Mouse (Mus musculus): ENCODE results near the gene A2ml1. TPM values are rescaled to one million over a fixed set of nuclear protein-coding genes. Genes with fewer than 3 reads are reported as not detected.
"Not testable (repeated sequence)": the region's sequence is repeated elsewhere in the genome, so short reads cannot be mapped to it uniquely, and the experiment has no call there.

Gene A2ml1
- 3.1 TPM in 2 replicates for polyA plus RNA-seq (2015; fragmentation: Nextera tagmentation; extraction: Ambion mirVana)

GRCm38 (mm10) chr6:128581508-128581907, at the start of gene A2ml1:
Gene A2ml1 (minus strand): TSS chr6:128581608.
- H3K36me3 ChIP-seq (ENCODE audit: control insufficient read depth, insufficient read depth, low read length), result no peaks in the 10 kb centered on the region
- DNase-seq (ENCODE audit: low spot score), result no peak
- H3K9me3 ChIP-seq (ENCODE audit: control insufficient read depth, low read length), result no peaks in the 10 kb centered on the region
- no peak within 1 kb of the TSS for H3K27ac ChIP-seq (replicated peaks)
- TF ChIP-seq EP300 (optimal IDR thresholded peaks at IDR 0.05) (no peak), CTCF (IDR thresholded peaks at IDR 0.05; ENCODE audit: low read depth) (no peak)
- no peak for ATAC-seq (ENCODE audit: low FRiP score, low TSS enrichment)
- H3K4me3 ChIP-seq (ENCODE audit: low read depth, low read length), result no peak within 1 kb of the TSS
- no peak within 1 kb of the TSS for H3K9ac ChIP-seq (ENCODE audit: low read length)
- H3K27me3 ChIP-seq (ENCODE audit: control insufficient read depth, insufficient read depth, low read length), result no peaks in the 10 kb centered on the region
- no peaks in the 10 kb centered on the region for H3K4me1 ChIP-seq (replicated peaks; ENCODE audit: control insufficient read depth, insufficient read depth)
- H3K4me2 ChIP-seq (replicated peaks; ENCODE audit: low read depth), result no peak within 1 kb of the TSS
- WGBS, result 63% methylated on average over 11 of the region's 11 CpGs

GRCm38 (mm10) chr6:128629771-128630739, 48.6 kb upstream of the A2ml1 start:
- TF ChIP-seq CTCF (IDR thresholded peaks at IDR 0.05; ENCODE audit: low read depth), result peak; percentile 82
- H3K27me3 ChIP-seq (ENCODE audit: control insufficient read depth, insufficient read depth, low read length); H3K9ac ChIP-seq (ENCODE audit: low read length); H3K4me3 ChIP-seq (ENCODE audit: low read depth, low read length); H3K27ac ChIP-seq (replicated peaks); H3K4me2 ChIP-seq (replicated peaks; ENCODE audit: low read depth); H3K36me3 ChIP-seq (ENCODE audit: control insufficient read depth, insufficient read depth, low read length); H3K4me1 ChIP-seq (replicated peaks; ENCODE audit: control insufficient read depth, insufficient read depth); H3K9me3 ChIP-seq (ENCODE audit: control insufficient read depth, low read length): not testable (repeated sequence)
- 54% methylated on average over 12 of the region's 13 CpGs for WGBS
- ATAC-seq (ENCODE audit: low FRiP score, low TSS enrichment) (peak; percentile 67), DNase-seq (ENCODE audit: low spot score) (peak; percentile 46)

GRCm38 (mm10) chr6:128625246-128625645, 43.8 kb upstream of the A2ml1 start:
- H3K27me3 ChIP-seq (ENCODE audit: control insufficient read depth, insufficient read depth, low read length); DNase-seq (ENCODE audit: low spot score); H3K9ac ChIP-seq (ENCODE audit: low read length); H3K4me1 ChIP-seq (replicated peaks; ENCODE audit: control insufficient read depth, insufficient read depth); H3K27ac ChIP-seq (replicated peaks); H3K4me2 ChIP-seq (replicated peaks; ENCODE audit: low read depth); H3K9me3 ChIP-seq (ENCODE audit: control insufficient read depth, low read length); H3K36me3 ChIP-seq (ENCODE audit: control insufficient read depth, insufficient read depth, low read length); ATAC-seq (ENCODE audit: low FRiP score, low TSS enrichment); H3K4me3 ChIP-seq (ENCODE audit: low read depth, low read length): not testable (repeated sequence)
- 91% methylated on average over 6 of the region's 6 CpGs for WGBS

GRCm38 (mm10) chr6:128624425-128624824, 43.0 kb upstream of the A2ml1 start:
- ATAC-seq (ENCODE audit: low FRiP score, low TSS enrichment) (no peak), DNase-seq (ENCODE audit: low spot score) (no peak)
- no peak overlapping the region for H3K4me2 ChIP-seq (replicated peaks; ENCODE audit: low read depth)
- no peaks in the 10 kb centered on the region for H3K4me1 ChIP-seq (replicated peaks; ENCODE audit: control insufficient read depth, insufficient read depth)
- H3K9me3 ChIP-seq (ENCODE audit: control insufficient read depth, low read length), result no peaks in the 10 kb centered on the region
- 76% methylated on average over 4 of the region's 4 CpGs for WGBS
- H3K27me3 ChIP-seq (ENCODE audit: control insufficient read depth, insufficient read depth, low read length), result no peaks in the 10 kb centered on the region
- H3K9ac ChIP-seq (ENCODE audit: low read length), result no peak overlapping the region
- H3K4me3 ChIP-seq (ENCODE audit: low read depth, low read length), result no peak overlapping the region
- H3K36me3 ChIP-seq (ENCODE audit: control insufficient read depth, insufficient read depth, low read length), result no peaks in the 10 kb centered on the region
- no peak overlapping the region for H3K27ac ChIP-seq (replicated peaks)
- no peak for TF ChIP-seq EP300 (optimal IDR thresholded peaks at IDR 0.05)
- no peak for TF ChIP-seq CTCF (IDR thresholded peaks at IDR 0.05; ENCODE audit: low read depth)

- 96% methylated on average over 5 of the region's 5 CpGs for WGBS
- H3K27me3 ChIP-seq (ENCODE audit: control insufficient read depth, insufficient read depth, low read length); H3K27ac ChIP-seq (replicated peaks); ATAC-seq (ENCODE audit: low FRiP score, low TSS enrichment); H3K4me1 ChIP-seq (replicated peaks; ENCODE audit: control insufficient read depth, insufficient read depth); DNase-seq (ENCODE audit: low spot score); H3K9me3 ChIP-seq (ENCODE audit: control insufficient read depth, low read length); H3K4me2 ChIP-seq (replicated peaks; ENCODE audit: low read depth); H3K36me3 ChIP-seq (ENCODE audit: control insufficient read depth, insufficient read depth, low read length); H3K9ac ChIP-seq (ENCODE audit: low read length); H3K4me3 ChIP-seq (ENCODE audit: low read depth, low read length): not testable (repeated sequence)
Measured at GRCm38 (mm10) chr6:128623433-128623832, 42.0 kb upstream of the A2ml1 start, which contains the start of gene Klrb1a. Gene Klrb1a (minus strand): TSS chr6:128623533.

GRCm38 (mm10) chr6:128622733-128623132, 41.3 kb upstream of the A2ml1 start:
- Histone ChIP-seq H3K4me3 (ENCODE audit: low read depth, low read length) (no peak overlapping the region), H3K36me3 (ENCODE audit: control insufficient read depth, insufficient read depth, low read length) (no peaks in the 10 kb centered on the region), H3K4me1 (replicated peaks; ENCODE audit: control insufficient read depth, insufficient read depth) (no peaks in the 10 kb centered on the region), H3K9ac (ENCODE audit: low read length) (no peak overlapping the region), H3K27me3 (ENCODE audit: control insufficient read depth, insufficient read depth, low read length) (no peaks in the 10 kb centered on the region), H3K9me3 (ENCODE audit: control insufficient read depth, low read length) (no peaks in the 10 kb centered on the region), H3K27ac (replicated peaks) (no peak overlapping the region), H3K4me2 (replicated peaks; ENCODE audit: low read depth) (no peak overlapping the region)
- TF ChIP-seq CTCF (IDR thresholded peaks at IDR 0.05; ENCODE audit: low read depth), result no peak
- TF ChIP-seq EP300 (optimal IDR thresholded peaks at IDR 0.05), result no peak
- ATAC-seq (ENCODE audit: low FRiP score, low TSS enrichment) (no peak), DNase-seq (ENCODE audit: low spot score) (no peak)
- 73% methylated on average over 2 of the region's 2 CpGs for WGBS

All from stomach, postnatal 0 days (tissue).